Mouse (Mus musculus) stomach, embryonic 15.5 days (tissue): ENCODE results near the gene Exosc8. TPM values are rescaled to one million over a fixed set of nuclear protein-coding genes. Genes with fewer than 3 reads are reported as not detected.

ENCODE experiments used
- ATAC-seq: fragments of 200-750 bp; cut with Nextera tagmentation; 2 replicates; pipeline ENCODE4 v1.8.0; 2017; ENCODE audit warnings: low read depth, moderate number of reproducible peaks, moderate TSS enrichment; ENCODE audit not compliant: insufficient read depth, low FRiP score
- H3K27ac ChIP-seq: fragments of 300-500 bp; sonication (generic); 2 replicates; pipeline ENCODE4 v1.5.1; 2015; ENCODE audit warnings: mild to moderate bottlenecking, inconsistent platforms
- H3K27me3 ChIP-seq: fragments of 300-500 bp; sonication (generic); replicated peaks from 2 replicates; pipeline ENCODE4 v1.6.1; 2015; ENCODE audit warnings: inconsistent platforms
- H3K36me3 ChIP-seq: fragments of 300-500 bp; sonication (generic); 2 replicates; pipeline ENCODE4 v1.6.1; 2015; ENCODE audit warnings: inconsistent platforms
- H3K4me1 ChIP-seq: fragments of 300-500 bp; sonication (generic); 2 replicates; pipeline ENCODE4 v1.6.1; 2015; ENCODE audit warnings: inconsistent platforms
- H3K4me2 ChIP-seq: fragments of 300-500 bp; sonication (generic); 2 replicates; pipeline ENCODE4 v1.6.1; 2015; ENCODE audit warnings: mild to moderate bottlenecking, inconsistent platforms
- H3K4me3 ChIP-seq: fragments of 300-500 bp; sonication (generic); replicated peaks from 2 replicates; pipeline ENCODE4 v1.5.1; 2015; ENCODE audit warnings: inconsistent platforms
- H3K9ac ChIP-seq: fragments of 300-500 bp; sonication (generic); 2 replicates; pipeline ENCODE4 v1.6.1; 2015; ENCODE audit warnings: inconsistent platforms
- H3K9me3 ChIP-seq: fragments of 300-500 bp; sonication (generic); 2 replicates; pipeline ENCODE4 v1.6.1; 2016; ENCODE audit warnings: inconsistent platforms
- WGBS: fragments of 180-500 bp; shearing (Covaris S2); methylation state at CpG from one replicate; pipeline ENCODE4 v1.1.7; 2015; 5-methylcytosine and 5-hydroxymethylcytosine counted together
- polyA plus RNA-seq: library from polyadenylated mRNA; unstranded; fragments of >200 nt; fragmentation: Nextera tagmentation; extraction: Ambion mirVana; gene quantifications from 2 replicates; pipeline ENCODE4 v1.2.1, GENCODE M21; 2015

Gene Exosc8
- polyA plus RNA-seq, 1 experiment from 2014 or later, result 104 TPM

GRCm38 (mm10) chr3:54760321-54761115, 25.3 kb upstream of the Exosc8 start:
- no peaks in the 10 kb centered on the region for H3K36me3 ChIP-seq
- no peak for ATAC-seq
- H3K27ac ChIP-seq, result no peak overlapping the region
- peaks cover 6% of the 10 kb centered on the region; the same call in 1 of the 2 replicates for H3K4me1 ChIP-seq
- 52% methylated on average over 15 of the region's 15 CpGs for WGBS
- H3K9ac ChIP-seq, result no peak overlapping the region
- no peaks in the 10 kb centered on the region for H3K27me3 ChIP-seq
- H3K4me2 ChIP-seq, result no peak overlapping the region
- no peaks in the 10 kb centered on the region for H3K9me3 ChIP-seq
- no peak overlapping the region for H3K4me3 ChIP-seq

- Histone ChIP-seq H3K4me2 (no peak overlapping the region), H3K27ac (no peak overlapping the region), H3K9ac (no peak overlapping the region), H3K4me1 (peaks cover 8% of the 10 kb centered on the region; the same call in 1 of the 2 replicates), H3K36me3 (no peaks in the 10 kb centered on the region), H3K27me3 (no peaks in the 10 kb centered on the region), H3K9me3 (no peaks in the 10 kb centered on the region), H3K4me3 (no peak overlapping the region)
- WGBS, result 55% methylated on average over 9 of the region's 9 CpGs
- no peak for ATAC-seq
Measured at GRCm38 (mm10) chr3:54759211-54759610, 24.0 kb upstream of the Exosc8 start.

- Histone ChIP-seq H3K9me3 (no peaks in the 10 kb centered on the region), H3K27ac (no peak overlapping the region), H3K4me2 (no peak overlapping the region), H3K36me3 (no peaks in the 10 kb centered on the region), H3K9ac (no peak overlapping the region), H3K4me3 (no peak overlapping the region), H3K27me3 (no peaks in the 10 kb centered on the region), H3K4me1 (0 out of 2 replicates have a peak, but pooled peaks cover 3% of the 10 kb centered on the region)
- 59% methylated on average over 8 of the region's 8 CpGs for WGBS
- no peak for ATAC-seq
Measured at GRCm38 (mm10) chr3:54757446-54757845, 22.3 kb upstream of the Exosc8 start.

- ATAC-seq, result no peak; the same call in 1 of the 2 replicates
- WGBS, result 2% methylated on average over 11 of the region's 11 CpGs
Measured at GRCm38 (mm10) chr3:54756058-54756457, 20.9 kb upstream of the Exosc8 start.

GRCm38 (mm10) chr3:54755145-54756041, 20.2 kb upstream of the Exosc8 start, which contains the start of gene Smad9:
Smad9 (plus strand) TSS chr3:54755582.
- ATAC-seq, result peak; percentile 82

More at GRCm38 (mm10) chr3:54756058-54756457, 20.9 kb upstream of the Exosc8 start:
- Histone ChIP-seq H3K4me1 (0 out of 2 replicates have a peak, but pooled peaks cover 3% of the 10 kb centered on the region), H3K9me3 (no peaks in the 10 kb centered on the region), H3K36me3 (peaks cover 6% of the 10 kb centered on the region; the same call in 1 of the 2 replicates), H3K27me3 (no peaks in the 10 kb centered on the region), H3K4me3 (peak overlapping the region; percentile 69), H3K4me2 (peak overlapping the region; percentile 98), H3K9ac (peak overlapping the region; percentile 69; the same call in 1 of the 2 replicates), H3K27ac (peak overlapping the region; percentile 71; the same call in 1 of the 2 replicates)

GRCm38 (mm10) chr3:54753411-54753810, 18.2 kb upstream of the Exosc8 start:
- WGBS, result 68% methylated on average over 4 of the region's 4 CpGs
- ATAC-seq, result no peak
- no peaks in the 10 kb centered on the region for H3K9me3 ChIP-seq

More at GRCm38 (mm10) chr3:54755145-54756041, 20.2 kb upstream of the Exosc8 start, which contains the start of gene Smad9:
- peak within 1 kb of the TSS; percentile 98 for H3K4me2 ChIP-seq
- peak within 1 kb of the TSS; percentile 69 for H3K4me3 ChIP-seq
- peaks cover 10% of the 10 kb centered on the region for H3K36me3 ChIP-seq
- no peaks in the 10 kb centered on the region for H3K9me3 ChIP-seq
- peak within 1 kb of the TSS; percentile 69 for H3K9ac ChIP-seq
- no peaks in the 10 kb centered on the region for H3K27me3 ChIP-seq
- 0 out of 2 replicates have a peak, but pooled peaks cover 3% of the 10 kb centered on the region for H3K4me1 ChIP-seq
- peak within 1 kb of the TSS; percentile 71 for H3K27ac ChIP-seq
- WGBS, result under 1% methylated on average over 63 of the region's 66 CpGs

GRCm38 (mm10) chr3:54745799-54746198, 10.6 kb upstream of the Exosc8 start:
- Histone ChIP-seq H3K36me3 (peaks cover 87% of the 10 kb centered on the region), H3K9me3 (no peaks in the 10 kb centered on the region), H3K4me2 (no peak overlapping the region), H3K4me3 (no peak overlapping the region), H3K27me3 (no peaks in the 10 kb centered on the region), H3K27ac (no peak overlapping the region), H3K9ac (no peak overlapping the region), H3K4me1 (no peaks in the 10 kb centered on the region)
- 60% methylated on average over 5 of the region's 5 CpGs for WGBS
- no peak for ATAC-seq

More at GRCm38 (mm10) chr3:54753411-54753810, 18.2 kb upstream of the Exosc8 start:
- H3K27me3 ChIP-seq, result no peaks in the 10 kb centered on the region
- no peak overlapping the region for H3K27ac ChIP-seq
- no peak overlapping the region for H3K4me2 ChIP-seq
- 0 out of 2 replicates have a peak, but pooled peaks cover 3% of the 10 kb centered on the region for H3K4me1 ChIP-seq
- H3K36me3 ChIP-seq, result peaks cover 27% of the 10 kb centered on the region
- no peak overlapping the region for H3K4me3 ChIP-seq
- no peak overlapping the region for H3K9ac ChIP-seq

GRCm38 (mm10) chr3:54741965-54742364, 6.8 kb upstream of the Exosc8 start:
- H3K27me3 ChIP-seq, result no peaks in the 10 kb centered on the region
- no peak overlapping the region for H3K4me3 ChIP-seq
- no peak for ATAC-seq
- no peak overlapping the region for H3K9ac ChIP-seq
- H3K36me3 ChIP-seq, result peaks cover 63% of the 10 kb centered on the region
- H3K27ac ChIP-seq, result no peak overlapping the region
- H3K4me2 ChIP-seq, result no peak overlapping the region
- H3K4me1 ChIP-seq, result no peaks in the 10 kb centered on the region
- H3K9me3 ChIP-seq, result no peaks in the 10 kb centered on the region
- WGBS, result 95% methylated on average over 11 of the region's 11 CpGs

GRCm38 (mm10) chr3:54737317-54737716, 2.1 kb upstream of the Exosc8 start:
- Histone ChIP-seq H3K4me3 (no peak overlapping the region), H3K27me3 (no peaks in the 10 kb centered on the region), H3K9me3 (no peaks in the 10 kb centered on the region), H3K4me1 (0 out of 2 replicates have a peak, but pooled peaks cover 2% of the 10 kb centered on the region), H3K27ac (no peak overlapping the region), H3K36me3 (peaks cover 21% of the 10 kb centered on the region), H3K4me2 (no peak overlapping the region), H3K9ac (no peak overlapping the region)
- no peak for ATAC-seq
- WGBS, result 91% methylated on average over 8 of the region's 8 CpGs

GRCm38 (mm10) chr3:54736101-54736927, 1.1 kb upstream of the Exosc8 start:
- 51% methylated on average over 18 of the region's 18 CpGs for WGBS
- no peaks in the 10 kb centered on the region for H3K27me3 ChIP-seq
- peak overlapping the region; percentile 73 for H3K4me2 ChIP-seq
- H3K4me3 ChIP-seq, result peak overlapping the region; percentile 72
- H3K36me3 ChIP-seq, result peaks cover 16% of the 10 kb centered on the region
- no peak for ATAC-seq
- peak overlapping the region; percentile 100 for H3K27ac ChIP-seq
- H3K4me1 ChIP-seq, result 0 out of 2 replicates have a peak, but pooled peaks cover 2% of the 10 kb centered on the region
- peak overlapping the region; percentile 94 for H3K9ac ChIP-seq
- H3K9me3 ChIP-seq, result no peaks in the 10 kb centered on the region
